Mouse (Mus musculus) retina, postnatal 1 day (tissue): Measurements from ENCODE around the gene Npl.
"Not testable (repeated sequence)": the region's sequence is repeated elsewhere in the genome, so short reads cannot be mapped to it uniquely, and the experiment has no call there.

Experiments used
- DNase-seq: peaks from one replicate; pipeline ENCODE4 v3.0.0-alpha.2; 2012

Gene Npl

DNA sequence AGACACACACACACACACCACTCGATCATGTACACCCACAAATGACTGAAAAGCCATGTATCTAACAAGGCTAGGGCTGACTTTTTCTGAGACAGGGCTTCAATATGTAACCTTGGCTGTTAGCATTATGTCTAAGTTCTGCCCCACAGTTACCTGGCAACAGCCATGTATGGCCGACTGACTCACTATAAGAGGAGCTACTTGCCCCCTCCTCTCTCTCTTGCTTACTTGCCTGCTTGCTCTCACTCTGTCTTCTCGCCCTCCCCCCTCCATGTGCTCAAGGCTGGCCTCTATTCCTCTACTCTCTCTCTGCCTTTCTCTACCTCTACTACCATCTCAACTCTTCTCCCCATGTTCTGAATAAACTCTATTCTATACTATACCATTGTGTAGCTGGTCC lies 9.1 kb downstream of the Npl start:
- DNase-seq: no peak

DNA sequence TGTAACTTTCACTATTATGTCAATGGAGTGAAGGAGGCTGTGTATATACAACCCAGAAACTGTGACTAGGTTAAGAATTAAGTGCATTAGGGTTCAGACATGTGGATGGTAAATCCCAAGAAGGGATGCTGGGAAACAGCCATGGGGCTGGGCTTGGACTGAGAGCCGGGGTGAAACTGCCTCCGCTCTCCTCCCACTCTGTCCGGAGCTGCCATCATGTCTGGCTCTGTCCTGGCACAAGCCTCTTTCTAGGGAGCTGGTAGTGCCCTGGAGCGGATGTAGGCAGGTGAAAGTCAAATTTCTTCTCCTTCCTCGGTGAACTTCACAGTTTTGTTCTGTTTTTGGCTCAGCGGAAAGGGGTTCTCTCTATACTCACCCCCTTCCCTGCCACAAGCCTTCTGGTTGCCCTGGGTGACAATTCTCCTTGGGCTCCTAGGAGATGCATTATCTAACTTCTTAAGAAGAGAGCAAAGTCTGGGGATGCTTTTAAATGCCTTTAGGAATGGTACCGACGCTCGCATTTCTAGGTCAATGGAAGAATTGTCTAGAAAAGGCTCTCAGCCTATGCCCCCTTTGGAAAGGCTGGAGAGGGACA lies 10.0 kb downstream of the Npl start:
- DNase-seq: no peak

GRCm38 (mm10) chr1:153535611-153536010 lies 14.2 kb downstream of the Npl start:
- DNase-seq: peak; percentile 63

DNA sequence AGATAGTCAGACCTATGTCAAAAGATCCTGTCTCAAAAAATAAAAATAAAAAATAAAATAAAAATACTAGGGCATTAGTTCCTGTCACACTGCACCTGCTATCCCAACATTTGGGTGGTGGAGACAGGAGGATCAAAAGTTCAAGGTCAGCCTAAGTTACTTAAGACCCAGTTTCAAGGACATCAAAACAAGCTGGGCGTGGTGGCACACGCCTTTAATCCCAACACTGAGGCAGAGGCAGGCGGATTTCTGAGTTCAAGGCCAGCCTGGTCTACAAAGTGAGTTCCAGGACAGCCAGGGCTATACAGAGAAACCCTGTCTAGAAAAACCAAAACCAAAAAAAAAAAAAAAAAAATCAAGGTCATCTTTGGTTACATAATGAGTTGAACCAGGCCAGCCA lies 16.9 kb downstream of the Npl start:
- not testable (repeated sequence) for DNase-seq

- DNase-seq: peak; percentile 82
These were observed 17.5 kb downstream of the Npl start for GRCm38 (mm10) chr1:153532234-153532841.

GRCm38 (mm10) chr1:153531677-153532233 lies 18.1 kb downstream of the Npl start:
- DNase-seq: peak; percentile 83

GRCm38 (mm10) chr1:153522116-153522515 lies 27.7 kb downstream of the Npl start:
- no peak for DNase-seq

DNA sequence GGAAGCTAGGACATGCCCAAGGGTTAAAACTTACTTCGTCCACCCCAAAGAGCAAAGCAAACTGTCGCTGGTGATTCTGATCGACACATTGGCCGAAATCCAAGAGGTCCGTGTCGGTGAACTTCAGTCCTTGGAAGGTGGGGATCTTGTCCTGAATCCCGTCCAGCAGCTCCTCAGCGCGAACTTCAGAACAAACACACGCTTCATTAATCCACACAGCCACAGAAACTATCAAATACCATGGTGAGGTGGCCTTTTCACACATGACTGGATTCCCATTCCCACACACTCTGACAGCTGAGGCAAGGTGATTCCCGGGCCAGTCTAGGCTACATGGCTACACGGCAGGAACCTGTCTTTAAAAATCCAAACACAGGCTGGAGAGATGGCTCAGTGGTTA lies 34.5 kb downstream of the Npl start:
- DNase-seq: peak; percentile 16

GRCm38 (mm10) chr1:153510330-153511009 lies 39.4 kb downstream of the Npl start:
- DNase-seq: peak; percentile 19

- DNase-seq: not testable (repeated sequence)
These were observed 40.3 kb downstream of the Npl start for GRCm38 (mm10) chr1:153509569-153509968.

DNA sequence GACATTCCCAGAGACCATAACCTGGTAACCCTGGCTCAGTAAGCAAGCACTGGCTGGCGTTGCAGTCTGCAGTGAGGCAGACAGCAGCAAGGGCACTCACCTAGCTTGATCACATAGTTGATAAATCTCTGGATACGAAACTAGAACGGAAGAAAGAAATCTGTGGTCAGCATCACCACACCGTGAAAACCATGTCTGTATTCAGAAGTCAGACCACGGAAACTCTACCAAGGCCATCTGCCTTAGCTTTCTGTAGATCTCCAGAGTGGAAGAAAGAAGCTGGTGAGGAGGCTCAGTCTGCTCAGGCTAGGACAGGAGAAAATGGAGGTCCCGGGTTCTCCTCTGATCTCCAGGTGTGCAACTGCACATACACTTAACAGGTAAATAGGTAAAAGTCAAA lies 40.8 kb downstream of the Npl start:
- no peak for DNase-seq

GRCm38 (mm10) chr1:153506266-153506665 lies 43.6 kb downstream of the Npl start:
- DNase-seq: no peak

DNA sequence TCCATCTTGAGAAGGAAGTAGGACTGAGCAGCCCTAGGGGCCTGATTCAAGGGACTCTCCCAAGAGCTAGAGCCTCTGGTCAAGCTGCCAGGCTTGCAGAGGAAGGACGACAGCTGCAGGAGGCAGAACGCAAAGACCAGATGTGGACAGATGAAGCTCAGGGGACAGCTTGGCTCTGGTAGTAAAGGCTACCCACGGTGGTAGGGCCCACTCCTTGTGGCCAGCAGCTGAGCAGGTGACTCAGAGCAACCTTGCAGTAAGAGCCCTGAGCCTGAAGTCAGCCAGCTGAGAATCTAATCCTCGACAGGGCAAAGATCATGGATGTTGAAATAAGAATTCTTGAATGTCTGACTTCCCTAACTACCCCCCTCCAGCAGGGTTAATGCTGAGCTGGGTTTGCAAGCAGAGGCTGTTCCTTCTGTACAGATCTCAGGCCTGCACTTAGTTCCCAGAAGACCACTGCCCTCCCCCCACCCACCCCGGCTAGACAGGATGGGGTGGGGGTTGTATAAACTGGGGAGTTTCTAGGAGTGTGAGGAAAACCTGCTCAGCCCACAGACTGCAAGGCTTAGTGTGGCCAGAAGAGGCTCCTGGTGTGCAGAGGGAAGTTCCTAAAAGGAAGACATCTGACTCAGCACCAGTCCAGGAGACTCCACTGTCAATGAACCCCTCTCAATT lies 48.1 kb downstream of the Npl start:
- no peak for DNase-seq

DNA sequence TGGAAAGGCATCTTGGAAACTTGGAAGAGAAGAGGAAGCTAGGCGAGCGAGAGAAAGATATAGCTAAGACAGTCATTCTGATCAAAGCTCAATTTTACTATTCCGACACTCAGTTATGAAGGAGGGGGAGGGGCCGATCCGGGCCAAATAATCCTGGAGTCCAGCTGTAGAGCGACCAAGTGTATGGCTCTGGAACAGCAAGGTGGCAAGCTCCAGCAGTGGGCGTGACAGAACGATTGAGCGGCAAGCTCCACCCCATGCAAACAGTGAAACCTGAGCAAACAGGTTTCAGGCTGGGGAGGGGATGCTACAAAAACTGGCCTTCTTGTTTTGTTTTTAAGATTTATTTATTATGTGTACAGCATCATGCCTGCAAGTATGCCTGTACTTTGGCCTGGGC lies 49.8 kb downstream of the Npl start:
- DNase-seq: no peak

DNA sequence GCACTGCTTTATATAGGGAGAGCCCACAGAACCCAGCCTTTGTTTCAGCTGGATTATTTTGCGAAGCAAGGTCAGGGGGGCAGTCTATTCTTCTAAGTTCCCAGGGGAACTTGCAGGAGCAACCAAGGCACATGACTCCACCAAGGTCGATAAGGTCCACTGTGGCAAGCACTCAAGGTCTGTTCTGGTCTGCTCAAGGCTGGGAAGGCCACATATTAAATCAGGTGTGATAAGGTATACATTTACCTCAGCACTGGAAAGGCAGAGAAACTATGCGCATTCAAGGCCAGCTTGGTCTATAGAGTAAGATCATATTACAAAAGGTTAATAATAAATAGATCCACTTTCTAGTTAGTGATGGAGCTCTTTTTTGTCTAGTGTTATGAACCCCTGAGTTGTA lies 53.8 kb downstream of the Npl start:
- DNase-seq: no peak

- DNase-seq: no peak
These were observed 55.9 kb downstream of the Npl start for GRCm38 (mm10) chr1:153493931-153494330.

GRCm38 (mm10) chr1:153493338-153493737 lies 56.5 kb downstream of the Npl start:
- peak; percentile 33 for DNase-seq

DNA sequence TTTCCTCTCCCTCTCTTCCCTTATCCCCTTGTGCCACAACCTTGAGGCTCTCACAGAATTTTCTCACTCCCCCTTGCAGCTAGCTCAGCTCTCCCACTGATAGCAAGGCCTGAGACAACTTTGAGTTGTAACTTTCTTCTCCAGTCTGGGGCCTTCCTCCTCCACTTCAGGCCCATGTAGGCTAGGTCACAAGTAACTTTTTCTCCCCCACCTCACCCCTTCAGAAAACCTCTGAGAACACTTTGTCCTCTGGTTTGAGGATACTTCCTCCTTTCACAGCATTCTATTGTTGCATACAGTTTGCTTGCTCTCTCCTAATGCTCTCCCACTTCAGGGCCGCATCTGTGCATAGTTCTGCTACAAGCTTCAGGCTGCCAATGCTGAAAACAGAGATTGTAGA lies 58.0 kb downstream of the Npl start:
- DNase-seq: no peak

GRCm38 (mm10) chr1:153491345-153491744 lies 58.5 kb downstream of the Npl start:
- DNase-seq: no peak

- DNase-seq: no peak
These were observed 59.9 kb downstream of the Npl start for GRCm38 (mm10) chr1:153489963-153490362.

GRCm38 (mm10) chr1:153489540-153489939 lies 60.3 kb downstream of the Npl start:
- no peak for DNase-seq

- no peak for DNase-seq
These were observed 60.7 kb downstream of the Npl start for GRCm38 (mm10) chr1:153489132-153489531.

- DNase-seq: peak; percentile 97
These were observed 62.4 kb downstream of the Npl start, which contains the start of gene Dhx9 for GRCm38 (mm10) chr1:153487500-153487879. TSS of gene Dhx9 (minus strand) at chr1:153487660.
